Mouse (Mus musculus) embryonic fibroblast, embryonic 13.5 days (primary cell): ENCODE measurements around the gene Micu2.

Source experiments
- CTCF ChIP-seq: IDR thresholded peaks from 2 replicates; pipeline ENCODE4 v1.5.1; 2011; ENCODE audit warnings: mild to moderate bottlenecking, control low read depth, low read length, moderate library complexity, borderline replicate concordance; ENCODE audit not compliant: insufficient read depth
- POLR2A ChIP-seq: IDR thresholded peaks from 2 replicates; pipeline ENCODE4 v1.6.1; 2011; ENCODE audit warnings: low read depth, mild to moderate bottlenecking, control low read depth, low read length, moderate library complexity

DNA sequence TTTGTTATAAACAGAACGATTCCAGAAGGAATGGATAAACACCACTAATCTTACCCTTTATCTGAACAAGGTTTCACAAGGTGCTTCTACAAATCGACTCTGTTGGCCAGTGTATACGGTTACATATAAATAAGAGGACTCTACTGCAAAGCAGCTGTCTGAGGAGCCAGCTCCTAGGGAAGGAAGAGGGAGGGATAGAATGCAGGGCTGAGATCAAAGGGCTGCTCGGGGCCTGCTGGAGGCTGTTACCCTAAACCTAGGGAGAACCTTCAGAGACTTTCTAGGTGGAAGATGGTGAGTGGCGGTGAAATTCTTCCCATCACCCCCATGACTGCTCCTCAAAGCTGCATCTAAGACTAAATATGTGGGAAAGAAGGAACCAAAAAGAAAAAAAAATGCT lies 20.9 kb downstream of the Micu2 start:
- TF ChIP-seq CTCF: no peak
- no peak for TF ChIP-seq POLR2A
